Mouse (Mus musculus): ENCODE results near the gene Ccl26. TPM values are rescaled to one million over a fixed set of nuclear protein-coding genes. Genes with fewer than 3 reads are reported as not detected.

The Ccl26 gene
- total RNA-seq, 1 experiment = not detected

DNA sequence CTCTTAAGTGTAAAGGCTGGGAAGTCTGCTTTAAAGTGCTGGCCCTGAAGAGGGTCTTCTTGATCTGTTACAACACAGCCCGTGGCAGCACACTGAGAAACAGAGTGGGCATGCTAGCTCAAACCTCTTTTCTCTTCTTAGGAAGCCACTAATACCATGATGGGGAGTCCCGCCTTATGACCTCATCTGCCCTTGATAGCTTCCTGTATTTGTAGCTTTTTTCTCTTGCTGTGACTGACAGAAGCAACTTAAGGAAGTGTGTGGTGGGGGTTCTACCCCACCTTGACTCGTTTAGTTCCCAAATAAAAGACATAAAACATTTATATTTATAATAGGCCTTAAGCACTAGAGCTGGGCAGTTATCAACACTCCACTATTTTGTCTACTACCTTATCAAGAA, 11.8 kb downstream of the Ccl26 start:
- Histone ChIP-seq H3K36me3 (ENCODE audit: control insufficient read depth, insufficient read depth, low read length, poor library complexity, severe bottlenecking) (no peaks in the 10 kb centered on the region), H3K9me3 (ENCODE audit: control insufficient read depth, insufficient read depth, low read depth, low read length) (no peaks in the 10 kb centered on the region), H3K4me3 (ENCODE audit: insufficient read depth in 1 of 2, low read depth in 1 of 2, low read length in 2 of 2, poor library complexity in 1 of 2, severe bottlenecking in 1 of 2) (no peak overlapping the region), H3K4me1 (ENCODE audit: control insufficient read depth in 2 of 2, insufficient read depth in 2 of 2, low read length in 2 of 2, poor library complexity in 1 of 2) (no peaks in the 10 kb centered on the region), H3K27ac (ENCODE audit: insufficient read depth, low read depth, low read length, poor library complexity, severe bottlenecking) (no peak overlapping the region), H3K9ac (ENCODE audit: insufficient read depth, low read depth, low read length, poor library complexity, severe bottlenecking) (no peak overlapping the region)
- in situ Hi-C loops (cut with MboI; ENCODE audit: low sequenced_read_pairs in 2 of 2, unreplicated experiment in 2 of 2) = no loop called here
- DNase-seq (ENCODE audit: low read depth, low spot score) = no peak
- no peak for TF ChIP-seq MAFK (IDR thresholded peaks at IDR 0.05; ENCODE audit: insufficient read depth, low read depth, low read length)
- TF ChIP-seq ZC3H11A (IDR thresholded peaks at IDR 0.05; ENCODE audit: borderline replicate concordance, low read depth, low read length) = no peak
- no peak for TF ChIP-seq CHD2 (IDR thresholded peaks at IDR 0.05; ENCODE audit: low read depth, low read length)
- TF ChIP-seq HCFC1 (IDR thresholded peaks at IDR 0.05; ENCODE audit: borderline replicate concordance, insufficient read depth, low read length) = no peak
- TF ChIP-seq ZNF384 (IDR thresholded peaks at IDR 0.05; ENCODE audit: low read depth, low read length) = no peak

DNA sequence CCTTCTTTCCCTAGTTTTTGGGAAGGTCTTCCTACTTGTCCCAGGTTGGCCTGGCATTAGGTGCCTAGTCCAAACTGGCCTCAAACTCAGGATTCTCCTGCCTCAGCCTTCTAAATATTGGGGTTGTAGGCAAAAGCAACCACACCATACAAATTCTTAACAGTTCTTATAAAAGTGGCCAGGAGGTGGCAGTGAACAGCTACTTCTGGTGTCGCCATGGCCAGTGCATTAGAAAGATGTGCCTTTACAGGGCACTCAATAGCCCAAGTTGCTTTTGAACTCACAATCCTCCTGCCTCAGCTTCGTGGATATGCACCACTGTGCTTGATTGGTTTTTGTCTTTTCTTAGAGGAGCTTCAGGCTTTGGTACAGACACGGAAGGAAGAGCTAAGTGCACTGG, 12.5 kb downstream of the Ccl26 start:
- in situ Hi-C loops (cut with MboI; ENCODE audit: low sequenced_read_pairs in 2 of 2, unreplicated experiment in 2 of 2) = no loop called here
- H3K4me3 ChIP-seq (ENCODE audit: insufficient read depth in 1 of 2, low read depth in 1 of 2, low read length in 2 of 2, poor library complexity in 1 of 2, severe bottlenecking in 1 of 2) = no peak overlapping the region
- no peaks in the 10 kb centered on the region for H3K9me3 ChIP-seq (ENCODE audit: control insufficient read depth, insufficient read depth, low read depth, low read length)
- no peaks in the 10 kb centered on the region for H3K36me3 ChIP-seq (ENCODE audit: control insufficient read depth, insufficient read depth, low read length, poor library complexity, severe bottlenecking)
- TF ChIP-seq HCFC1 (IDR thresholded peaks at IDR 0.05; ENCODE audit: borderline replicate concordance, insufficient read depth, low read length) (no peak), MAFK (IDR thresholded peaks at IDR 0.05; ENCODE audit: insufficient read depth, low read depth, low read length) (no peak), ZNF384 (IDR thresholded peaks at IDR 0.05; ENCODE audit: low read depth, low read length) (no peak), ZC3H11A (IDR thresholded peaks at IDR 0.05; ENCODE audit: borderline replicate concordance, low read depth, low read length) (0 out of 2 replicates have a peak, but pooled peaks have one; percentile 19), CHD2 (IDR thresholded peaks at IDR 0.05; ENCODE audit: low read depth, low read length) (no peak)
- H3K9ac ChIP-seq (ENCODE audit: insufficient read depth, low read depth, low read length, poor library complexity, severe bottlenecking) = no peak overlapping the region
- no peaks in the 10 kb centered on the region for H3K4me1 ChIP-seq (ENCODE audit: control insufficient read depth in 2 of 2, insufficient read depth in 2 of 2, low read length in 2 of 2, poor library complexity in 1 of 2)
- no peak for DNase-seq (ENCODE audit: low read depth, low spot score)
- no peak overlapping the region for H3K27ac ChIP-seq (ENCODE audit: insufficient read depth, low read depth, low read length, poor library complexity, severe bottlenecking)

DNA sequence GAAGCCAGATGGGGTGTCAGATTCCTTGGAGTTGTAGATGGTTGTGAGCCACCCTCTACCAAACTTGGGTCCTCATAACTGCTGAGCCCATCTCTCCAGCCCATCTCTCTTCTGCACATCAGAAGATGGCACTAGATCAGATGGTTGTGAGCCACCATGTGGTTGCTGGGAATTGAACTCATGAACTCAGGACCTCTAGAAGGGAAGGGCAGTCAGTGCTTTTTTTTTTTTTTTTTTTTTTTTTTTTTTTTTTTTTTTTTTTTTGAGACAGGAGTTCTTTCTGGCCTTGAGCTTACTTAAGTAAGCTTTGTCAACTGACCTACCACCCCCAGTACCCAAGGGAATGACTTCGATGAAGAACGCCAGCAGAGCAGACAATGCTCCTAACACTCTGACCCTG, 15.4 kb downstream of the Ccl26 start:
- H3K4me3 ChIP-seq (ENCODE audit: insufficient read depth in 1 of 2, low read depth in 1 of 2, low read length in 2 of 2, poor library complexity in 1 of 2, severe bottlenecking in 1 of 2) = no peak overlapping the region
- no peak overlapping the region for H3K27ac ChIP-seq (ENCODE audit: insufficient read depth, low read depth, low read length, poor library complexity, severe bottlenecking)
- H3K4me1 ChIP-seq (ENCODE audit: control insufficient read depth in 2 of 2, insufficient read depth in 2 of 2, low read length in 2 of 2, poor library complexity in 1 of 2) = no peaks in the 10 kb centered on the region
- in situ Hi-C loops (cut with MboI; ENCODE audit: low sequenced_read_pairs in 2 of 2, unreplicated experiment in 2 of 2) = no loop called here
- DNase-seq (ENCODE audit: low read depth, low spot score) = no peak
- no peaks in the 10 kb centered on the region for H3K36me3 ChIP-seq (ENCODE audit: control insufficient read depth, insufficient read depth, low read length, poor library complexity, severe bottlenecking)
- H3K9ac ChIP-seq (ENCODE audit: insufficient read depth, low read depth, low read length, poor library complexity, severe bottlenecking) = no peak overlapping the region
- TF ChIP-seq MAFK (IDR thresholded peaks at IDR 0.05; ENCODE audit: insufficient read depth, low read depth, low read length) (no peak), ZC3H11A (IDR thresholded peaks at IDR 0.05; ENCODE audit: borderline replicate concordance, low read depth, low read length) (no peak), ZNF384 (IDR thresholded peaks at IDR 0.05; ENCODE audit: low read depth, low read length) (peak; percentile 61; the same call in 1 of the 2 replicates)
- no peaks in the 10 kb centered on the region for H3K9me3 ChIP-seq (ENCODE audit: control insufficient read depth, insufficient read depth, low read depth, low read length)

DNA sequence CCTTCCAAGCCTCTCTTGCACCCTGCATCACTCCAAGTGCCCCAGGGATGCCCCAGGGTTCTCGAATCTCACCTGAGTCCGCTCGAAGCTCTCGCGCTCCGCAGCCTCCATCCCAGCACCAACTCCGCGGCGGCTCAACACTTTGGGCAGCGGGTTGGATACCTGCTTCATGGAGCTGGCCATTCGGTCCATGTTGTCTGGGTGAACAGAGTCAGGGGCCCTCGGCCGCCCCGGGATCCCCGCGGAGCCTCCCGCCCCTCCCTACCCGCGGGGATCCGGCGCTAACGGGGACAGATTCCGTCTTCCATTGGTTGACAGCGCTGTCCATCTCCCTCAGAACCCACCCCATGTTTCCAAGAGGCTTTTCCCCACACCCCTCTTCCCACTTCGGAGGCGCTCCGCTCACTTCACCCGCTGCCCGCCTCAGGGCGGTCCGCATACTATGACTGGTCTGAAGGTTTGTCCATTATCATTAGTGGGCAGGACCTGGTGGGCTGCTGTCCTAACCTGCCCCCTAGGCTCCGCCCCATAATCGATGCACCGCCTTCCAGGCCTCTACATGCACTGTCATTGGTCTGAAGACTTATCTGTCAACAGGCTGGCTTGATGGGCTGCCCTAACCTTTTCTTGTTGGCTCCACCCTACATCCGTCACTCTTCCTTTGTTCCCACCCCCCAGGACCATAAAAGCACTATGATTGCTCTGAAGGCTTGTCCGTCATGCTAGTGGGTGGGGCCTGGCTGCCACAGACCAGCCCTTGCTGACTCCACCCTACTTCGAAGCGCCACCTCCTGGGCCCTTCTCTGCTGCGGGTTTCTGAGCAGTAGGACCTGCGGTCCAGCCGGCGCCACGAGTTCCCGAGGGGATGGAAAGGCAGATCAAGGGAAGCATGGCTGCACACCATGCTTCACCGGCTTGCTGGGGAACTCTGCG, 18.2 kb downstream of the Ccl26 start, which contains the start of gene Hip1:
Hip1 (minus strand) TSS at position 256 of the 933 bp plus-strand sequence.
- TF ChIP-seq CHD2 (IDR thresholded peaks at IDR 0.05; ENCODE audit: low read depth, low read length) = peak; percentile 80
- no peak for TF ChIP-seq ZC3H11A (IDR thresholded peaks at IDR 0.05; ENCODE audit: borderline replicate concordance, low read depth, low read length)
- in situ Hi-C loops (cut with MboI; ENCODE audit: low sequenced_read_pairs in 2 of 2, unreplicated experiment in 2 of 2) = no loop called here
- no peaks in the 10 kb centered on the region for H3K36me3 ChIP-seq (ENCODE audit: control insufficient read depth, insufficient read depth, low read length, poor library complexity, severe bottlenecking)
- no peaks in the 10 kb centered on the region for H3K9me3 ChIP-seq (ENCODE audit: control insufficient read depth, insufficient read depth, low read depth, low read length)
- H3K4me3 ChIP-seq (ENCODE audit: insufficient read depth in 1 of 2, low read depth in 1 of 2, low read length in 2 of 2, poor library complexity in 1 of 2, severe bottlenecking in 1 of 2) = peak within 1 kb of the TSS; percentile 84 to 93
- H3K9ac ChIP-seq (ENCODE audit: insufficient read depth, low read depth, low read length, poor library complexity, severe bottlenecking) = peak within 1 kb of the TSS; percentile 67
- no peak within 1 kb of the TSS for H3K27ac ChIP-seq (ENCODE audit: insufficient read depth, low read depth, low read length, poor library complexity, severe bottlenecking)
- no peaks in the 10 kb centered on the region for H3K4me1 ChIP-seq (ENCODE audit: control insufficient read depth in 2 of 2, insufficient read depth in 2 of 2, low read length in 2 of 2, poor library complexity in 1 of 2)
- peak; percentile 99 for DNase-seq (ENCODE audit: low read depth, low spot score)
